Mouse (Mus musculus): ENCODE measurements around the gene Faf1.

GRCm38 (mm10) chr4:109976273-109977147, 300.1 kb downstream of the Faf1 start:
- TF ChIP-seq CTCF (IDR thresholded peaks at IDR 0.05; ENCODE audit: low read depth) (no peak), EP300 (optimal IDR thresholded peaks at IDR 0.05) (no peak)
